Mouse (Mus musculus): ENCODE data around the gene Olfr1387.

DNA sequence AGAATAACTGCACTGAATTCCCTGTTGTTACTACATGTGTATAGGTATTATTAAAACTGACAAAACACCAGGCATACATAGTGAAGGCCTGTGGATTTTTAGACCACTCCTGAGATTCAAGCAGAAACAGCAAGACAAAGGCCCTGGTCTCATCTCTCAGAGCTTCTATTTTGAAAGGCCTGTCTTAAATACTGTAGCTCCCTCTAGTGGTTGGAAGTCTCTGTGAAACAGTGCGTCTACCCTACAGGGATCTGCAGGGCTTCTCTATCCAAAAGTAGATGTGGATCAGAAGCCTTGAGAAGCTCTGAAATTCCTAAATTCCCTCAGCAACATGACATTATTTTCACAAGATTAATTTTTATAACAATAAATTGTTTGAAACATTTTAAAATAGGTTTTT lies 44.6 kb upstream of the Olfr1387 start:
- TF ChIP-seq CTCF (conservative IDR thresholded peaks at IDR 0.05; ENCODE audit: low read length) (peak; percentile 81), POU5F1 (IDR thresholded peaks at IDR 0.05; ENCODE audit: borderline replicate concordance, low read length) (no peak), NANOG (IDR thresholded peaks at IDR 0.05; ENCODE audit: borderline replicate concordance, low read length) (no peak)

Data from E14TG2a.4 (cell line).